Mouse (Mus musculus): ENCODE measurements at regions not wholly inside any gene's neighbourhood (a gene's known extent, or its start where the extent isn't known, plus 50 kb on each side); places are given as distances from the start of the nearest gene placed in this dataset.

- TF ChIP-seq CTCF (IDR thresholded peaks at IDR 0.05; ENCODE audit: low read depth, low read length) (no peak), POLR2A (IDR thresholded peaks at IDR 0.05; ENCODE audit: extremely low read depth, insufficient read depth, low read length) (no peak)
Observed at GRCm38 (mm10) chr1:90360065-90360464, 156.3 kb downstream of the Ackr3 start.

All from liver, adult 2 months (tissue).